Mouse (Mus musculus) embryo, embryonic 11.5 days (tissue): ENCODE data around the gene Sik3.
"Not testable (repeated sequence)": the region's sequence is repeated elsewhere in the genome, so short reads cannot be mapped to it uniquely, and the experiment has no call there.

Source experiments
- DNase-seq: peaks from one replicate; pipeline ENCODE4 v3.0.0-alpha.2; 2012; ENCODE audit warnings: low read depth, low spot score

The Sik3 gene

DNA sequence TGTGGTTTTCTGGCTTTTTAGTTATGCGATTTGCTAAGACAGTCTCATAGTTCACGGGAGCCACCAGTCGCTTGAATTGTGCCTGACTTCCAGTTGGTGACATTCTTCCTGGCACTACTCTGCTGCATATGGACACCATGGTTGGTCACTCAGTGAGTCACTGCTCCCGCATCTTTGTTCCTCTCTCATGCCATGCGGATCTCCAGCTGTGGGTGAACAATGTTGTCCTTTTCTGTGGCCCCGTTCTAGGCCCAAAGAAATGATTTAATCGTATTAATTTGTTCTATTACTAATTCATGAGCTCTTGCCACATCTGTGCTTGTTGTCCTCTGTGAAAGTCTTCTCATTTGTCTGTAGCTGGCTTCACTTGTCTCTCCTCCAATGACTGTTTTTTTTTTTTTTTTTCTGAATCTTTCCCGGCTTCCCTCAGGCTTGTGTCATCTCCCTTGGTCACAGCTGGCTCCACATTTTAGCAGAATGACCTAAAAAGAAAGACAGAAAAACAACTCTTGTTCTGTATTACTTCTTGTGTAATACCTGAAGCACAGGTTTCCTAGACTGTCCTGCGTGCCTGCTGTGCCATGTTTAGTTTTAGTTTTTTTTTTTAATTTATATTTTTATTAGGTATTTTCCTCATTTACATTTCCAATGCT is 40.5 kb downstream of the Sik3 start:
- no peak for DNase-seq

DNA sequence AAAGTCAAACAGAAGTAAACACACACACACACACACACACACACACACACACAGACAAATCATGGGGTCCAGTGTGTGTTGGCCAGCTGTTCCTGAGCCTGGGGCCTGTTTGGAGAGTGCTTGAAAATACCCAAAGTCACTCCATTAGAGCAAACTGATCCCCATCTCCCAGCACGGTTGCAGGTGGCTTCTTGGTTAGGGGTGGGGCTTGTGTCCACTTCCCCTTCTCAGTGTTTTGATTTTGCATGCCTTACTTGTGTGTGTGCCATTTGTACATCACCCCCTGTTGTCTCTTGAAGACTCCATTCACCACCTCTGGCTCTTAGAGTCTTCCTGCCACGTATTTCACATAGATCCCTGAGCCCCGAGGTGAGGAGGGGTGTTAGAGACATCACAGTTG is 45.4 kb downstream of the Sik3 start:
- DNase-seq = no peak

DNA sequence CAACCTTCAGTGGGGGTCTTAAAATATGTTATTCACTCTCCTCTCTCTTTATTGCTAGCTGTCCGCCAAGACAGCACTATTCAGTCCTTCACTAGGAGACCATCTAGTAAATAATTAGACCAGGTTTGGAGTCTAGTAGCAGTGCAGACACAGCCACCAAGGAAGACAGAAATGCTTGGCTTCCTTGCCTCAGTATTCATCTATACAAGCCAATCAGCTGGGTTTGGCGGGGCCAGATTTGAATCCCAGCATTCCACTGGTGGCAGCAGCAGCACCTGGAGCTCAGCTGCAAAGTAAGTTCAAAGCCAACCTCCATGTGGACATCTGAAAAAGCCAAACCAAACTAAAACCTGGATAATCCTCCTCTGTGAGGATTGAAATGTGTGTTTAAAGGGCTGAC is 47.6 kb downstream of the Sik3 start:
- DNase-seq = no peak

DNA sequence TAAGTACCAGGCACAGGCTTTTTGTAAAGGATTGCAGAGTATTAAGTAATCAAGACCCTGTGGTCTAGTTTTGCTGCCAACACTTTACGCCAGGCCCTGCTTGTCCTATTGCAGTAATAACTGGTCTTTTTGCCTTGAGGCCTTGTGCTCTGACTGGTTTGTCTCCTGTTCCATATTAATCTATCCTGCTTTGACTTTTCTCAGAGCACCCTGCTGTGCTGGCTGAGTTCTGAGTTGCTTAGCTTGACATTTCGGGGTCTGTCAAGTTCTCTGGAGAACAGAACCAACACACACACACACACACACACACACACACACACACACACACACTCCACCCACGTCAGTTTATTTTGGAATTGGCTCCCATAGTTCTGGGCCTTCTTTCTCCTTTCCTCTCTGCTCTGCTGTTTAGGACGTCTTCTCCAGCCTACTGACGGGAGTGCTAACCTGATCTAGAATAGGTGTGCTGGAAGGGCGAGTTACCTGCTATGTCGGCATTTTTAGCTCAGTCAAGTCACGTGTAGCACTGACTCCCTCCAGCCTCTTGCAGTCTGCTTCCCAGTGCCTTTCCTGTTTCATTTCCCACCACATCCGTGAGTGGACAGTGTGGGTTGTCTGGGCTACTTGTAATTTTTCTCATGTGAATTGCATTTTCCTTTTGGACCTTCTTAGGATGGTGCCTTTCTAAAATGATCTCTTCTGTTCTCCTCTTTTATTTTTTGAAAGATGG is 49.2 kb downstream of the Sik3 start:
- DNase-seq = no peak

DNA sequence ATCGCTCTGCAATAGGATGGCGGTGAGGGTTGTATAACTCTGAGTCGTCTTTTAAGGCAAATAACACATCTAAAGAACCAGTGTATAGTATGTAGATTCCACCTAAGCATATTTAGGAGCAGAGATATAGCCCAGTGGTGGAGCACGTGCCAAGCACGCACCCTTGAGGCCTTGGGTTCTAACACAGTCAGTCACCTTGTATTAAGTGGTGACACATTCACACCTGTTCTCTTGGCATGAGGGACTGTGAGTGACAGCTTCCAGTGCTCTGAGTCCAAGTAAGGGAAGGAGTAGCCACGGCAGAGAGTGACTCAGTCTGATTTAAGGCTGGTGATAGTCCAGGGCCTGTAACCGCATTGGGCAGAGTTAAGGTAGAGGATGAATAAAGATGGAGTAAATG is 51.7 kb downstream of the Sik3 start:
- DNase-seq = no peak

DNA sequence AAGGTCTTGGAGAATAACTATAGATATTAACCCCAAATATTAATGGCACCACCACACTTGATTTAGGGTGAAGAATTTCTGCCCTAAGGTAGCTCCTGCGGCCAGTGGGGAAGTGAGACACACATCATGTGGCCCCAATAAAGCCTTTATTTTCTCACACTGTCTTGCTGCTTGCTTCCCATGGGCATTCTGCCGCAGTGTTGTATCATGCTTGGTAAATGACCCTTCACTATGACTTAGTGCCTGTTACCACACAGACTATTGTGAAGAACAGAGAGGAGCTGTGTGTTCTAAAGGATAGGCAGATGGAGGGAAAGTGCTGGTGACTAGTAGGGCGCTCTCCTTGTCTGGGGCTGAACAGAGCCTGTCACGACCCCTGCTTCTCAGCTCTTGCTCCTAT is 54.1 kb downstream of the Sik3 start:
- DNase-seq = no peak

DNA sequence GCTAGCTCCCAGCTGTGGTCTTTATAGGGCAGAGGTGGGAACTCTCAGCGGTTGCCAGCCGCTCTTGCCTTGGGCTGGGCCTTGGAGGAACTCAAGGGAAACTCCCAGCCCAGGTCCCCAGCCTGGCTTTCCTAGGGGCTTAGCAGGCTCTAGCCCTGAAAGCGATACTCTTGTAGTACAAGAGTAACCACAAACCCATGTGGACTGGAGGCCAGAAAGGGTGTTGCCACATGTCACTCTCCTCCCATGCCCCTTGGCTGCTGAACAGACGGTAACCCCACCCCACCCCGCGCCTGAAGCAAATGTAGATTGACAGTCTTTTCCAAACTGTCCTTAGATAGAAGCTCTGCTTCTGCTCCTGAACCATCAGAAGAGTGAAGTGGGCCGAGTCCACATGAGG is 55.1 kb downstream of the Sik3 start:
- DNase-seq = no peak

DNA sequence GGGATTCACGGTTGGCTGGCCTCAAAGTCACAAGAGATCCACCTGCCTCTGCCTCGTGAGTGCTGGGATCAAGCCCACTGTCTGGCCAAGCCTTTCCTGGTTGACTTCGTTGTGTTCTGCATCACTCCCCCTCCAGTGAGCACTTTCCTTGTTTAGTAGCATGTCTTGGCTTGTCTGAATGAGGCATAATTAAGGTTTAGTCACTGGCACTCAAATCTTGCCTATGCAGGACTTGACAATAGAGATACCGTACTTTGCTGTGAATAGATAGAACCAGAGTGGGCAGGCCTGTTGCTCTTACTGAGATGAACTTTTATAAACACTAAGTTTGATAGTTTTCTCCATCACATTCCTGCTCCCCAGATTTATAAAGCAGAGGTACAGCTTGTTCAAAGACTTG is 56.4 kb downstream of the Sik3 start:
- DNase-seq = no peak

DNA sequence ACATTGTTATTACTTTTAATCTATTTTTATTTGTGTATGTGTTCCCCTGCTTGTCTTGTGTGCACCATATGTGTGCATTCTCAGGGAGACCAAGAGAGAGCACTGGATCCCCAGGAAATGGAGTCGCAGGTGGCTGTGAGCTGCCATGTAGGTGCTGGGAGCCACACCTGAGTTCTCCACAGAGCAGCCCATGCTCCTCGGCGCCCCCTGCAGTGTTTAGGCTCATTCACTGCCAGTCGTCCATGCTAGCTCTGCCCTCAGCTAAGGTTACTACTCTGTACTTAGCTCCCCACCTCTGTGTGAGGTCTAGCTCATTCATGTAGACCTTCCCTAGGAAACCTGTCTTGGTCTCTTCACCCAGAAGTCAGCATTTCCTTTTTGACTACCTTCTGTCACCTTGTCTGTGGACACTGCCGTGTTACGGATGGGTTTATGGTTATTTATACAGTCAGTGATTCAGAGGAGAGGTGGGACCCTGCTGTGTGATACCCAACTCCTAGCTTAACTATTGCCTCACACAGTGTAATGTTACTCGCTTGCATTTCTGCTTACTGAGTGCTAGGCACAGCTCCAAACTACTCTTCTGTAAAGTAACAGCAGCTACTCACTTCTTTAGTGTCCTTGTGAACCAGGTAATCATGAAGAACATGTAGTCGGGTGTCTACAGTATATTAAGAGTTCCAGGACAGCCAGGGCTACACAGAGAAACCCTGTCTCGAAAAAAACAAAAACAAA is 59.6 kb downstream of the Sik3 start:
- no peak for DNase-seq

DNA sequence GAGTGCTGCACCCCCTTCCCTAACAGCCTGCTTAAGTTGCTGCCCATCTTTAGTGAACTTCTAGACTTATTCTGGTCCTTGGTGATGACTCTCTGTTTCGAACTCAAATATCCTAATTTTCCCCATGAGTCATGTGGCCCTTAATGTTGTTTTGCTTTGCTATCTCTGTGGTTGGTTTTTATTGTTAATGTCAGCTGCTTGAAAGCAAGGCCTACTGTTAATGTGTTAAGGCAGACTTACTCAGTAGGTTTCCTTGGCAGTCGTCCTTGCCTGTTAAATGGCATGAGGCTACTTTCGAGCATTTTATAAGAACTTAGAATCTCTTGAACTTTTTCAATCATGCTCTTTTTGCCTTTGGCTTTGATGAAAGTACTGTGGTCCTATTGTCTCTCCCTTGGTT is 60.8 kb downstream of the Sik3 start:
- no peak for DNase-seq

DNA sequence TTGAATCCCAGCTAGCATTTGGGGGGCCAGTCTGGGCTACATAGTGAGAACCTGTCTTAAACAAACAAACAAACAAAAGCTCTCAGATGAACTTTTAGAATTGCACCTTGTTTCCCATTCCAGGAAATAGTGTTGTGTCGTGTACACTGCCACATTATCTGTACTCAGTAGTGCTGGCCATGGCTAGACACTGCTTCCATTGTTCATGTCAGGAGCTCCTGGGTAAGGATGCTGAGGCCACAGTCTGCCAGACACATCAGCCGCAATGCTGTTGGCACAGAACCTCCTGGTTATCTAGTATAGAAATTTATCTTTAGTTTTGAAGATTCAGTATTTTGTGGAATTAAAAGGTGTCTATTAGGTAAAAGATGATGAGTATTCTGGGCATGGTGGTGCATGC is 63.0 kb downstream of the Sik3 start:
- no peak for DNase-seq

DNA sequence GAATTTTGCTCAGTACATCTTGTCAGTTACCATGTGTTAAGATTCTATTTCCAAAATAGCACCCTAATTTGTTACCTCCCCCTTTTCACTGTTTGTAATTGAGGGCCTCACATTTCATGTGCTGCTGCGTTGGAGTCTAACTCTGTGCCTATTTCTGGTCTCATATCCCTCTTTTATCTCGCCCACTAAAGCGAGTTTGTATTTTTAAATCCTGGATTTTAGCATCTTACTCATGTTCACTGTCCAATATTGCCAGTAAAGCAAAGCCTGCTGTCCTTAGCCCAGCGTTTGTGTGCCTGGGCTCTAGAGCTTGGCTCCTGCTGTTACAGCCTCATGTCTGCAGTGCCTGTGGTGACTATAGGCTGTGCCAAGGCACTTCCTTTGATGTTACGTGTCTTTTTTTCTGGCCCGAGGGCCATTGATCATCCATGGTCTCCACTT is 69.8 kb downstream of the Sik3 start:
- DNase-seq = no peak

DNA sequence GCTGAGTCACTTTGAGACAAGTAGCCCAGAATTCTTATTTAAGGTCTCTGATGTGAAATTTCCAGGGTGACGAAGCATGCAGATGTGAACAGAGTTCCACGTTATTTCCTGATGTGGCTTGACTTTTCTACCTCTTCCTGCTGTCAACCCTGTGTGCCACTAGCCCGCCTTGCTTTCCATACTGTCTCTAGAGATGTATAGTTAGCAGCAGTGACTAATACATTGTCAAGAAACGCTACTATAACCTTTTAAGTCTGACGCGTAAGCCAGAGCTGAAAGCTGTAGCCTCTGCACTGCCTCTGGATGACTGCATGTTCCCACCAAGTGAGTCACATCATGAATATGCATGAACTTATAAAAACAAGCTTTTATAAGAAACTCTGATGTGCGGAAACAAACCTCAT is 70.9 kb downstream of the Sik3 start:
- DNase-seq = no peak

DNA sequence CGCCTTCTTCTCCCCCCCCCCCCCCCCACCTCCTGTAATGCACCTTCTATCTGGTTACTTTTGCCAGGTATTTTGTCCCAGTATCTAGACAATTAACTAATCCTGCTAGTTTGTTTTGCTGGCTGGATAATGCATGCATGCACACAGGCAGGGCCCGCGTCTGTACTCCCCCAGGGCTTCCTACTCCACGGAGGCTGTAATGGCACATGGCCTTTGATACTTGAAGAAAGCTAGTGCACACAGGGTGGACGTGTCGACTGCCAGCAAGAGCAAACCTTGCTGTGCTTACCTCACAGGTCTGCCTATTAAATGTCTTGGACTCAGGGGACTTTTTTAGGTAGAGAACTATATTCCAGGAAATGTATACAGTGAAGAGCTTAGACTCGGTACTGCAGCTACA is 73.3 kb downstream of the Sik3 start:
- DNase-seq = no peak

DNA sequence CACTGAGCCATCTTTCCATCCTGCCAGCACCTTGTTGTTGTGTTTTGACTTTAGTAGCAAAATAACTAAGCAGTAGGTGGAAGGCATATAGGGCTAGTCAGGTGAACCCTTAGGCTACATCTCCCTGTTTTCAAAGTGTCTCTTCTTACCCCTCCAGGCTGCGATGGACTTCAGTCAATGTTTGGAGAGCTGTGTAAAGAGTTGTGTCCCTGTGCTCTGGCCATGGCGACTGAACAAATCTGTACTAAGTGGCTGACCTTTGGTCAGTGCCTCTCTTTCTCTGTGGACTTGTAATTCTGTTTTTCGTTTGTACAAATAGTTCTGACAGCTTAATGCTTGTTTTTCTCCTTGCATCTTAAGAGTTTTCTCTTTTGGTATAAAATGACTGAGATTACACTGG is 74.2 kb downstream of the Sik3 start:
- no peak for DNase-seq

DNA sequence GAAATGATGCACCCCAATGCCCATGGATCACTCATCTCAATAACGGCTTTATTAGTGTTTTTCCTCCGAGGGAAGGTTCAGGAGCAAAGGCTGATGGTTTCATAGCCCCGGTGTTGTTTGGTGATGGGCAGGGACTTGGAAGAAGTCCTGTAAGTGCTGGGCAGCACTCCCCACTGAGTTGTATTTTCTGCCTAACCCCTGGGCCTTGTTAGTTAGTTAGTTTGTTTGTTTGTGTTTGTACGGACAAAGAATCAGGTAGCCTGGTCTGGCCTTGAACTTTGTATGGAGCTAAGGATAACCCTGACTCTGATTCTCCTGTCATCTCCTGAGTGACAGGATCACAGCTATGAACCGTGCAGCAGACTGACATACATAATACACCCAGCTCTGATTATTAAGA is 74.8 kb downstream of the Sik3 start:
- DNase-seq = no peak

DNA sequence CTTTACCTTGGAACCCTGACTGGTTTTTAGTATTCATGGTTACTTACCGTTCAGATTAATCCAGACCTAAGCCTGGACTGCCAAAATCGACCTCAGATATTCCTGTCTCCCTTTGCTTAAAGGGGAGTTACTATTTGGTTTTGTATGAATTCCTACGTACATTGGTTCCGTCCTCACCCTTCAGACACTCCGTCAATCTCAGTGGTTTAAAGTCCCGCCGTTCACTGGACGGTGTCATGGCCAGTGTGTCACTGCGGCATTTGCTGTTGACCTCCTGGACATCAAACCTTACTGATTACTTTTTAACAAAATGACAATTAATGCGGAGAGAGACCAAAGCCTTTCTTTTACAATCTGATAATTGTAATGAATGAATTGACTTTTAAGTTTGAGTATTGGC is 76.1 kb downstream of the Sik3 start:
- no peak for DNase-seq

DNA sequence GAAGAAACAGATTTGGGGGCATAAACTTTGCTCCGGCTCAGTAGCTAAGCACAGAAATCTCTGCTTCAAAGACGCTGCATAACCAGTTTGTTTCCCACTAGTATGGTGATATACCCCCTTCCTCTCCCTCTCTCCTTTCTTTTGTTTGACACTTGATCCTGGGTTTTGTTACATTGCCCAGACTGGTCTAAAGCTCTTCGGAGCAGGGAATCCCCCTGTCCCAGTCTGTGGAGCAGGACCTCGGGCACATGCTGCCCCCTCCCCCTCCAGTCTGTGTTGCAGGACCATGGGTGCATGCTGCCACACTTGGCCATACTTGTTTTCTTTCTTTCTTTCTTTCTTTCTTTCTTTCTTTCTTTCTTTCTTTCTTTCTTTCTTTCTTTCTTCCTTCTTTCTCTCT is 77.4 kb downstream of the Sik3 start:
- no peak for DNase-seq

DNA sequence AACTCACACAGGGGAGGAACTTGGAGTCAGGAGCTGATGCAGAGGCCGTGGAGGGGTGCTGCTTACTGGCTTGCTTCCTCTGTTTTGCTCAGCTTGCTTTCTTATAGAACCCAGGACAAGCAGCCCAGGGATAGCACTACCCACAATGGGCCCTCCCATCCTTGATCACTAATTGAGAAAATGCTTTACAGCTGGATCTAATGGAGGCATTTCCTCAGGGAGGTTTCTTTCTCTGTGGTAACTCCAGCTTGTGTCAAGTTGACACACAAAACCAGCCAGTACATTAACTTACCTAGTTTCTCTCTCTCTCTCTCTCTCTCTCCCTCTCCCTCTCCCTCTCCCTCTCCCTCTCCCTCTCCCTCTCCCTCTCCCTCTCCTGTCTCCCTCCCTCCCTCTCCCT is 78.5 kb downstream of the Sik3 start:
- not testable (repeated sequence) for DNase-seq

DNA sequence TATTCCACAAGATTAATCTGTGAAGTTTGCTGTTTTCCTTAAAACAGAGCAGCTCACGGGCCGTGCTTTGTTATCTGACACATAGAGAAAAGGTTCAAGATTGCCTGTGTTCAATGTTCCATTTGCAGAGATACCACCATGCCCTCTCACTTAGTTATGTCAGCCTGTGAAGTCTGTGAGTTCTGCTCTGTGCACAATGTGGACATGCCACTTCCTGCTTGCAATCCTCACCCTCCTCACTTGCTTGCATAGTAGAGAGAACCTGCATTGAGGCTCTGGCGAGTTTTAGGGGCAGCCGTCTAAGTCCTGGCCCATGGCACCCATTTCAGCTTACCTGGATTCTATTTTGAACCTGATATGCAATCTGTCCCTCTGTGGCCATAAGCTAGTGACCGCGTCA is 80.0 kb downstream of the Sik3 start:
- no peak for DNase-seq

DNA sequence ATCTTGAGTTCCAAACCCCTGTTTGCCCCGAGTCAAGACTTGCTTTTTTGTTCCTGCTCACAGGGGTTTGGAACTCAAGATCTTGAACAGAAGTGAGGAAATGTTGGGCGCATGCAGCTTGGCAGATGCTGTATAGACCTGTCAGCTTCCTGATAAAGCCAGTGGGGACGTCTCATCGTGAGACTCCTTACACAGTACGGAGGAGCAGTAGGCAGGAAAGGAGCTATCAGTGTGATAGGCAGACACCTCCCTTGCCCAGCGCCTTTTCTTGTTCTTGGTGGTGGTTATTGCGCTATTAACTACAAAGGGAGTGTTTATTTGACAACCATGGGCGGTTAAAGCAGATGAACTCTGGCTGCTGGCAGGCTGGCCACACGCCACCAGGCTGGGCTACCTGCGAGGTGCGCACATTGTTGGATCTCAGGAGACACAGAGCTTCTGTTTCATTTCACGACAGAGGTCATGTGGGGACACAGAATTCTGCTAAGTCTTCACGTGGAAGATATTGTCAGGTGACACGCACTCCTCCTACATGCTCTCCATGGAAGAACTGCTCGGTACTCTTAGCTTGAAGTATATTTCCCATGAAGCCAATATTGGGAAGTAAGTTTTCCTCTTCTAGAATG is 85.9 kb downstream of the Sik3 start:
- no peak for DNase-seq

DNA sequence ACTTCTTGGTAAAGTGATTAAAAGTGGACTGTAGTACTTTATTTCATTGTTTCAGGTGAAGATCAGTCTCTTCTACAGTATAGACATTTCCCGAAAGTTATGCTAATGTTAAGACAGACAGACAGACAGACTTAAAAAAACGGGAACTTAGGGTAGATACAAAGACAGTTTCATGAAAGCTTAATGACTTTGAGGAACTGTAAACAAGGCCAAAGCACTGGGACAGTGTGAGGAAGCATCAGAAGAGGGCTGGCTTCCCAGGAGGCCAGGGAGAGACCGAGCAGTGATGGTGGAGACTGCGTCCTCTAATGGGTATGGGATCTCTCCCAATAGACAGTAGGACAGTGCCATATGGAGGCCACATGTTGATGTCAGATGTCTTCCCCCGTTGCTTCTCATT is 86.5 kb downstream of the Sik3 start:
- no peak for DNase-seq

DNA sequence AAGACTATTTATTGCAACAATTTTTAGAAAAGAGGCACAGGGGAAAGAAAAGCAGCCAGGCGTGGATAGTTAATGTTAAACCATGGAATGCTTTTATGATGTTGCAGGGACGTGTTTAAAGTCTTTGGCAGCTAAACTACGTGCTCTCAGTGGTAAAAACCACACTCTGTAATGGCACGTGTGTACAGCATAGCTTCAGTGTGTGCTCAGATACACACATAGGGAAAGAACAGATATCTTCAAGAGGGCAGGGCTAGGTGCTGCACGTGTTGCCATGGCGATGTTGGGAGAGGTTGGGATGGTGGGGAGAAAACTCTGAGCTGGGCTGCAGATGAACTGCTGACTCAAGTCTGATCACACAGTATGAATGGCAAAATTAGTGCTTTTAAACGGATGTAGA is 90.5 kb downstream of the Sik3 start:
- DNase-seq = no peak
